Mouse (Mus musculus) lung, embryonic 14.5 days (tissue): Measurements from ENCODE around the gene Ptges2. TPM values are rescaled to one million over a fixed set of nuclear protein-coding genes. Genes with fewer than 3 reads are reported as not detected.

Experiments
- ATAC-seq: fragments of 200-750 bp; cut with Nextera tagmentation; 2 replicates; pipeline ENCODE4 v1.8.0; 2017; ENCODE audit warnings: mild to moderate bottlenecking, moderate TSS enrichment, moderate library complexity; ENCODE audit not compliant: insufficient read depth
- DNase-seq: peaks from one replicate; pipeline ENCODE4 v3.0.0-alpha.2; 2015
- H3K27ac ChIP-seq: fragments of 300-500 bp; sonication (generic); 2 replicates; pipeline ENCODE4 v1.5.1; 2014; ENCODE audit warnings: low read depth, mild to moderate bottlenecking, moderate library complexity
- H3K27me3 ChIP-seq: fragments of 300-500 bp; sonication (generic); 2 replicates; pipeline ENCODE4 v1.6.1; 2014; ENCODE audit warnings: low read length, control low read depth; ENCODE audit not compliant: insufficient read depth
- H3K36me3 ChIP-seq: fragments of 300-500 bp; sonication (generic); 2 replicates; pipeline ENCODE4 v1.6.1; 2014; ENCODE audit warnings: control low read depth; ENCODE audit not compliant: insufficient read depth
- H3K4me1 ChIP-seq: fragments of 300-500 bp; sonication (generic); 2 replicates; pipeline ENCODE4 v1.6.1; 2014; ENCODE audit warnings: antibody characterized with exemption, control low read depth; ENCODE audit not compliant: insufficient read depth
- H3K4me2 ChIP-seq: fragments of 300-500 bp; sonication (generic); 2 replicates; pipeline ENCODE4 v1.6.1; 2014; ENCODE audit warnings: mild to moderate bottlenecking
- H3K4me3 ChIP-seq: fragments of 300-500 bp; sonication (generic); 2 replicates; pipeline ENCODE4 v1.5.1; 2014; ENCODE audit warnings: low read depth, low read length
- H3K9ac ChIP-seq: fragments of 300-500 bp; sonication (generic); 2 replicates; pipeline ENCODE4 v1.6.1; 2014
- H3K9me3 ChIP-seq: fragments of 300-500 bp; sonication (generic); 2 replicates; pipeline ENCODE4 v1.6.1; 2016; ENCODE audit warnings: low read depth, low read length, control low read depth
- CTCF ChIP-seq: IDR thresholded peaks from 2 replicates; pipeline ENCODE4 v1.5.1; 2016; ENCODE audit warnings: antibody characterized with exemption, low read depth
- WGBS: fragments of 180-500 bp; shearing (Covaris S2); extraction: QIAGEN DNeasy Blood & Tissue Kit; methylation state at CpG from one replicate; pipeline ENCODE4 v1.1.7; 2014; 5-methylcytosine and 5-hydroxymethylcytosine counted together
- polyA plus RNA-seq: library from polyadenylated mRNA; unstranded; fragments of >200 nt; fragmentation: Nextera tagmentation; extraction: Ambion mirVana; gene quantifications from 2 replicates; pipeline ENCODE4 v1.2.1, GENCODE M21; 2014

Gene Ptges2
- polyA plus RNA-seq, 1 experiment from 2014 or later: 28.2 TPM

DNA sequence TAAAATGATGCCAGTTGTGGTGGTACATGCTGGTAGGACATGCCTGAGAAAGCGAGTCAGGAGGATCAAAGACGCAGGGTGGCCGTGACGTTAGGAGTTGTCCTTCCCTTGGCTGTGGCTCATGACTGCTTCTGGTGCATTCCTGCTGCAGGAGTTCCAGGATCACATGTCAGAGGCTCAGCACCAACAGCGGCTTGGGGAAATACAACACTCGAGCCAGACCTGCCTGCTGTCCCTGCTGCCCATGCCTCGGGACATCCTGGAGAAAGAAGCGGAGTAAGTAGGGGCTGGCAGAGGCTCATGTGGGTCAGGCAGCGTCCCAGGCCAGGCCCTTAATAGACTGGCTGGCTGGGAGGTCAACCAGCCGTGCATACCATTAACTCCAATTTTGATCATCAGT is 21.5 kb upstream of the Ptges2 start:
- DNase-seq (no peak), ATAC-seq (no peak)
- Histone ChIP-seq H3K9ac (no peak overlapping the region), H3K4me1 (no peaks in the 10 kb centered on the region), H3K36me3 (peaks cover 92% of the 10 kb centered on the region), H3K4me3 (no peak overlapping the region), H3K9me3 (no peaks in the 10 kb centered on the region), H3K4me2 (no peak overlapping the region), H3K27me3 (no peaks in the 10 kb centered on the region), H3K27ac (no peak overlapping the region)
- WGBS: 90% methylated on average over 10 of the region's 10 CpGs
- TF ChIP-seq CTCF: no peak

- Histone ChIP-seq H3K4me3 (no peak overlapping the region), H3K9ac (no peak overlapping the region), H3K4me2 (no peak overlapping the region), H3K27ac (no peak overlapping the region), H3K36me3 (peaks cover 87% of the 10 kb centered on the region), H3K4me1 (no peaks in the 10 kb centered on the region), H3K27me3 (no peaks in the 10 kb centered on the region), H3K9me3 (no peaks in the 10 kb centered on the region)
- 85% methylated on average over 13 of the region's 13 CpGs for WGBS
- ATAC-seq (no peak), DNase-seq (no peak)
- TF ChIP-seq CTCF: no peak
Observed at GRCm38 (mm10) chr2:32375317-32375940, 20.3 kb upstream of the Ptges2 start.

GRCm38 (mm10) chr2:32376963-32377362 is 18.7 kb upstream of the Ptges2 start:
- H3K27me3 ChIP-seq: no peaks in the 10 kb centered on the region
- WGBS: 89% methylated on average over 10 of the region's 10 CpGs
- no peak overlapping the region for H3K4me3 ChIP-seq
- ATAC-seq (no peak), DNase-seq (no peak)
- no peaks in the 10 kb centered on the region for H3K4me1 ChIP-seq
- no peaks in the 10 kb centered on the region for H3K9me3 ChIP-seq
- no peak overlapping the region for H3K27ac ChIP-seq
- no peak overlapping the region for H3K9ac ChIP-seq
- no peak for TF ChIP-seq CTCF
- peaks cover 72% of the 10 kb centered on the region for H3K36me3 ChIP-seq
- H3K4me2 ChIP-seq: no peak overlapping the region

DNA sequence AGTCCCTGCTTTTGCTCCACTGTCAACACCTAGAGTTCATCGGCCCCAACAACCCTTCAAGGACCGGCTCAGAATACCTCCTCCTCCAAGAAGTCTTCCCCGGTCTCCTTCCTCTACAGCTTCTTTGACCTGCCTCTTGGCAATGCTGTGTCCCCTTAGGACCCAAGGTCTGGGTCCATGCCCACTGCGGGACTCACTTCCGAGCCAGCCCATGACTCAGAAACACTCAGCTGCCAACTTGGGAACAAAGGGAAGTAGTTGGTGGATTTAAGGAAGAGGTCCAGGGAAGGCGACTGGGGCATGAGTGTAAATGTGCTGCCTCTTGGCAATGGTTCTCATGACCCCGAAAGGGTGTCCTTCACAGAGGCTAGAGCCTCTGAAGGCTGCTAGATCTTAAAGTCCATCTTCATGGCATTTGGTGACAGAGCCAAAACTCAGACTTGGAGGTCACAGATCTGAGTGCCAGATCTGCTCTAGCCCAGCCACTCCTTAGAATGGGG is 15.6 kb upstream of the Ptges2 start:
- Histone ChIP-seq H3K4me2 (no peak overlapping the region), H3K27me3 (no peaks in the 10 kb centered on the region), H3K36me3 (peaks cover 48% of the 10 kb centered on the region), H3K27ac (no peak overlapping the region), H3K4me1 (no peaks in the 10 kb centered on the region), H3K9me3 (no peaks in the 10 kb centered on the region), H3K4me3 (no peak overlapping the region), H3K9ac (no peak overlapping the region)
- 94% methylated on average over 7 of the region's 7 CpGs for WGBS
- TF ChIP-seq CTCF: no peak
- DNase-seq (no peak), ATAC-seq (no peak)

DNA sequence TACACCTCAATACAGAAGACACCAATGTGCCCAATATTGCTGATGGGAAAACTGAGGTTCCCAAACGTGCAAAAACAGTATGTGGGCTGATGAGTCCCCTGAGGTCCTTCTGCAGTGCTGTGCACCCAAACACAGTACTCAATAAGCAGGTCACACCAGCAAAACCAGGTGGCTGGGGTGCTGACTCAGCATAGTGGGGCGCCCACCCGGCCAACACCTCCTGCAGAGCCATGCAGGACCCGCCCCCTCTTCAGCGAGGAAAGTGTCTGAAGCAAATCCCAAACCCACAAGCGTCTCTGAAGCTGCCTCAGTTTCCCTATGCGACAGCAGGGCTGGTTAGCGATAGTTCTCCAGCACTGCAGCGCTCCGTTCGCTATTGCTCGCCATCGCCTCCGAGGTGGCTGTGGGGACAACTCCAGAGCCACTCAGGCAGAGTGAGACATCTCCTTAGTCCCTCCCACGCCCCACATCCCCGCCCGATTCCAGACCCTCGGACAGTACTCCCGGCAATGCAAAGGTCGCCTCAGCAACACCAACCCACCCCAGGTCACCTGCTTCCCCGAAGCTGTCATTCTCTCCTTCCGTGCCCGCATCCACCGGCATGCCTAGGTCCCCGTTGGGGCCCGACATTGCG is 14.4 kb upstream of the Ptges2 start:
- Histone ChIP-seq H3K27ac (no peak overlapping the region), H3K9me3 (no peaks in the 10 kb centered on the region), H3K9ac (peak overlapping the region; percentile 59), H3K27me3 (no peaks in the 10 kb centered on the region), H3K4me1 (no peaks in the 10 kb centered on the region), H3K4me2 (peak overlapping the region; percentile 97), H3K36me3 (peaks cover 36% of the 10 kb centered on the region), H3K4me3 (peak overlapping the region; percentile 66)
- WGBS: 1% methylated on average over 27 of the region's 27 CpGs
- ATAC-seq (peak; percentile 76), DNase-seq (peak; percentile 60)
- TF ChIP-seq CTCF: no peak

- DNase-seq (peak; percentile 98), ATAC-seq (peak; percentile 89)
- no peak for TF ChIP-seq CTCF
- H3K4me3 ChIP-seq: peak within 1 kb of the TSS; percentile 66
- H3K9ac ChIP-seq: peak within 1 kb of the TSS; percentile 59
- under 1% methylated on average over 40 of the region's 47 CpGs for WGBS
- H3K4me2 ChIP-seq: peak within 1 kb of the TSS; percentile 97
- H3K27ac ChIP-seq: no peak within 1 kb of the TSS
- no peaks in the 10 kb centered on the region for H3K4me1 ChIP-seq
- peaks cover 30% of the 10 kb centered on the region for H3K36me3 ChIP-seq
- H3K27me3 ChIP-seq: no peaks in the 10 kb centered on the region
- no peaks in the 10 kb centered on the region for H3K9me3 ChIP-seq
Observed at GRCm38 (mm10) chr2:32381775-32382223, 13.9 kb upstream of the Ptges2 start, which contains the start of gene 1110008P14Rik. 1110008P14Rik (minus strand) TSS chr2:32381938.

DNA sequence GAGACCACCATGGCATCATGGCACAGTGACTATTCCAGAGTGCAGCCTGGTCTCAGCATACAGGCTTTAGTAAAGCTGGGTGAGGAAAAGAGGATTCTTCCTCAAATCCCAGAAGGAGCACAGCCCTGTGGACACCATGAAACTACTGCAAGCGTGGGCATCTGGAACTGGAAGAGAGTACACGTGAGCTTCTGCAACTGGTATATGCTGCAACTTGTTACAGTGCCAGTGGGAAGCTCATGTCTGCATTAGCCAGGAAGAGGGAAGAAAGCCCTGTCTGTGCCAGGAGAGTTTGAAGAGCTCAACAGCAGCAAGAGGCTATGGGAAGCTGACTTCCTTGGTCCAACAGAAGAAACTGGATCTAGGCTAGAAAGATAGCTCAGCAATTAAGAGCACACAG is 13.0 kb upstream of the Ptges2 start:
- H3K9me3 ChIP-seq: no peaks in the 10 kb centered on the region
- no peaks in the 10 kb centered on the region for H3K4me1 ChIP-seq
- no peak overlapping the region for H3K4me3 ChIP-seq
- H3K27me3 ChIP-seq: no peaks in the 10 kb centered on the region
- no peak for TF ChIP-seq CTCF
- no peak overlapping the region; the same call in 1 of the 2 replicates for H3K4me2 ChIP-seq
- H3K27ac ChIP-seq: no peak overlapping the region
- no peak for DNase-seq
- 84% methylated on average over 2 of the region's 2 CpGs for WGBS
- peaks cover 21% of the 10 kb centered on the region for H3K36me3 ChIP-seq
- ATAC-seq: no peak
- H3K9ac ChIP-seq: no peak overlapping the region
